Mouse (Mus musculus) midbrain, embryonic 10.5 days (tissue): ENCODE measurements around the gene Hist1h3g. TPM values are rescaled to one million over a fixed set of nuclear protein-coding genes. Genes with fewer than 3 reads are reported as not detected.

ENCODE experiments used
- DNase-seq: peaks from one replicate; pipeline ENCODE4 v3.0.0-alpha.2; 2017; ENCODE audit warnings: low spot score
- H3K27ac ChIP-seq: fragments of 300-500 bp; sonication (generic); replicated peaks from 2 replicates; pipeline ENCODE4 v1.5.1; 2016; ENCODE audit warnings: mild to moderate bottlenecking
- H3K27me3 ChIP-seq: fragments of 300-500 bp; sonication (generic); 2 replicates; pipeline ENCODE4 v1.6.1; 2016; ENCODE audit warnings: low read depth, mild to moderate bottlenecking; ENCODE audit not compliant: poor library complexity, severe bottlenecking
- H3K36me3 ChIP-seq: fragments of 300-500 bp; sonication (generic); 2 replicates; pipeline ENCODE4 v1.6.1; 2016; ENCODE audit warnings: mild to moderate bottlenecking, moderate library complexity
- H3K4me1 ChIP-seq: fragments of 300-500 bp; sonication (generic); 2 replicates; pipeline ENCODE4 v1.6.1; 2016
- H3K4me3 ChIP-seq: fragments of 300-500 bp; sonication (generic); 2 replicates; pipeline ENCODE4 v1.5.1; 2016; ENCODE audit warnings: mild to moderate bottlenecking, moderate library complexity
- H3K9me3 ChIP-seq: fragments of 300-500 bp; sonication (generic); replicated peaks from 2 replicates; pipeline ENCODE4 v1.6.1; 2016; ENCODE audit warnings: mild to moderate bottlenecking
- WGBS: fragments of 180-500 bp; shearing (Covaris S2); methylation state at CpG from one replicate; pipeline ENCODE4 v1.1.7; 2016; 5-methylcytosine and 5-hydroxymethylcytosine counted together
- polyA plus RNA-seq: library from polyadenylated mRNA; unstranded; fragments of >200 nt; fragmentation: Nextera tagmentation; extraction: Ambion mirVana; gene quantifications from 2 replicates; pipeline ENCODE4 v1.2.1, GENCODE M21; 2016

The Hist1h3g gene
- polyA plus RNA-seq, 1 experiment from 2014 or later: 5.5 TPM

GRCm38 (mm10) chr13:23517603-23518294 lies 17.5 kb upstream of the Hist1h3g start:
- Histone ChIP-seq H3K36me3 (no peaks in the 10 kb centered on the region), H3K27ac (no peak overlapping the region), H3K27me3 (no peaks in the 10 kb centered on the region), H3K4me1 (peaks cover 20% of the 10 kb centered on the region), H3K4me3 (peak overlapping the region; percentile 60), H3K9me3 (no peaks in the 10 kb centered on the region)
- under 1% methylated on average over 27 of the region's 27 CpGs for WGBS
- peak; percentile 84 for DNase-seq

GRCm38 (mm10) chr13:23518295-23518603 lies 17.0 kb upstream of the Hist1h3g start:
- Histone ChIP-seq H3K4me3 (peak overlapping the region; percentile 60), H3K27ac (no peak overlapping the region), H3K36me3 (no peaks in the 10 kb centered on the region), H3K27me3 (no peaks in the 10 kb centered on the region), H3K4me1 (peaks cover 20% of the 10 kb centered on the region), H3K9me3 (no peaks in the 10 kb centered on the region)
- no peak for DNase-seq
- WGBS: 1% methylated on average over 6 of the region's 6 CpGs

GRCm38 (mm10) chr13:23518885-23519284 lies 16.3 kb upstream of the Hist1h3g start:
- Histone ChIP-seq H3K9me3 (no peaks in the 10 kb centered on the region), H3K36me3 (no peaks in the 10 kb centered on the region), H3K27me3 (no peaks in the 10 kb centered on the region), H3K27ac (no peak overlapping the region), H3K4me1 (peaks cover 20% of the 10 kb centered on the region), H3K4me3 (peak overlapping the region; percentile 60)
- under 1% methylated on average over 6 of the region's 6 CpGs for WGBS
- DNase-seq: peak; percentile 76

- Histone ChIP-seq H3K4me3 (peak overlapping the region; percentile 60), H3K27ac (no peak overlapping the region), H3K27me3 (no peaks in the 10 kb centered on the region), H3K36me3 (no peaks in the 10 kb centered on the region), H3K9me3 (no peaks in the 10 kb centered on the region), H3K4me1 (peaks cover 19% of the 10 kb centered on the region)
- DNase-seq: peak; percentile 75
- under 1% methylated on average over 10 of the region's 10 CpGs for WGBS
Measured at GRCm38 (mm10) chr13:23519416-23519815, 15.8 kb upstream of the Hist1h3g start.

GRCm38 (mm10) chr13:23521703-23522102 lies 13.5 kb upstream of the Hist1h3g start:
- WGBS: under 1% methylated on average over 14 of the region's 14 CpGs
- peak; percentile 72 for DNase-seq
- Histone ChIP-seq H3K4me1 (peaks cover 22% of the 10 kb centered on the region), H3K9me3 (no peaks in the 10 kb centered on the region), H3K4me3 (peak overlapping the region; percentile 20; the same call in 1 of the 2 replicates), H3K36me3 (no peaks in the 10 kb centered on the region), H3K27me3 (no peaks in the 10 kb centered on the region), H3K27ac (no peak overlapping the region)

- Histone ChIP-seq H3K4me3 (no peak overlapping the region), H3K4me1 (peaks cover 35% of the 10 kb centered on the region)
- 62% methylated on average over 5 of the region's 5 CpGs for WGBS
Measured at GRCm38 (mm10) chr13:23523976-23524375, 11.2 kb upstream of the Hist1h3g start.

GRCm38 (mm10) chr13:23524654-23525053 lies 10.6 kb upstream of the Hist1h3g start:
- H3K27me3 ChIP-seq: no peaks in the 10 kb centered on the region
- peak overlapping the region; percentile 29 for H3K4me3 ChIP-seq
- DNase-seq: peak; percentile 87
- no peaks in the 10 kb centered on the region for H3K9me3 ChIP-seq
- no peaks in the 10 kb centered on the region for H3K36me3 ChIP-seq
- WGBS: 7% methylated on average over 5 of the region's 5 CpGs
- H3K27ac ChIP-seq: no peak overlapping the region
- H3K4me1 ChIP-seq: peaks cover 39% of the 10 kb centered on the region

More at GRCm38 (mm10) chr13:23523976-23524375, 11.2 kb upstream of the Hist1h3g start:
- H3K9me3 ChIP-seq: no peaks in the 10 kb centered on the region
- H3K27ac ChIP-seq: no peak overlapping the region
- no peak for DNase-seq
- no peaks in the 10 kb centered on the region for H3K27me3 ChIP-seq
- no peaks in the 10 kb centered on the region for H3K36me3 ChIP-seq

- DNase-seq: no peak
- Histone ChIP-seq H3K4me1 (peaks cover 35% of the 10 kb centered on the region), H3K9me3 (no peaks in the 10 kb centered on the region), H3K27ac (no peak overlapping the region), H3K4me3 (peak overlapping the region; percentile 51), H3K36me3 (no peaks in the 10 kb centered on the region), H3K27me3 (no peaks in the 10 kb centered on the region)
- WGBS: 3% methylated on average over 10 of the region's 10 CpGs
Measured at GRCm38 (mm10) chr13:23525901-23526300, 9.3 kb upstream of the Hist1h3g start.

- Histone ChIP-seq H3K36me3 (no peaks in the 10 kb centered on the region), H3K4me1 (peaks cover 35% of the 10 kb centered on the region), H3K27me3 (no peaks in the 10 kb centered on the region), H3K27ac (peak overlapping the region; percentile 78), H3K4me3 (peak overlapping the region; percentile 51), H3K9me3 (no peaks in the 10 kb centered on the region)
- DNase-seq: peak; percentile 90
- WGBS: 0% methylated on average over 17 of the region's 17 CpGs
Measured at GRCm38 (mm10) chr13:23526312-23526711, 8.9 kb upstream of the Hist1h3g start.

GRCm38 (mm10) chr13:23529005-23529404 lies 6.2 kb upstream of the Hist1h3g start:
- H3K9me3 ChIP-seq: no peaks in the 10 kb centered on the region
- H3K36me3 ChIP-seq: no peaks in the 10 kb centered on the region
- WGBS: 90% methylated on average over 5 of the region's 5 CpGs
- H3K27me3 ChIP-seq: no peaks in the 10 kb centered on the region
- peak overlapping the region; percentile 17; the same call in 1 of the 2 replicates for H3K4me3 ChIP-seq
- H3K27ac ChIP-seq: no peak overlapping the region; the same call in 1 of the 2 replicates
- DNase-seq: no peak
- H3K4me1 ChIP-seq: peaks cover 46% of the 10 kb centered on the region

GRCm38 (mm10) chr13:23529480-23530165 lies 5.6 kb upstream of the Hist1h3g start:
- Histone ChIP-seq H3K27me3 (no peaks in the 10 kb centered on the region), H3K4me1 (peaks cover 50% of the 10 kb centered on the region), H3K9me3 (no peaks in the 10 kb centered on the region), H3K4me3 (peak overlapping the region; percentile 65), H3K36me3 (no peaks in the 10 kb centered on the region), H3K27ac (peak overlapping the region; percentile 97)
- no peak for DNase-seq
- WGBS: 35% methylated on average over 2 of the region's 2 CpGs

GRCm38 (mm10) chr13:23530181-23530900 lies 4.9 kb upstream of the Hist1h3g start:
- under 1% methylated on average over 20 of the region's 20 CpGs for WGBS
- Histone ChIP-seq H3K4me1 (peaks cover 49% of the 10 kb centered on the region), H3K27me3 (no peaks in the 10 kb centered on the region), H3K9me3 (no peaks in the 10 kb centered on the region), H3K4me3 (peak overlapping the region; percentile 65), H3K36me3 (no peaks in the 10 kb centered on the region), H3K27ac (peak overlapping the region; percentile 97)
- no peak for DNase-seq
